Mouse (Mus musculus) C2C12 (cell line): ENCODE results near the gene Smpd3.

ENCODE experiments used
- CEBPB ChIP-seq: IDR thresholded peaks from one replicate; pipeline ENCODE4 v1.6.1; 2011; ENCODE audit warnings: low read depth, mild to moderate bottlenecking, control low read depth, moderate library complexity
- CTCF ChIP-seq: IDR thresholded peaks from one replicate; pipeline ENCODE4 v1.5.1; 2011; ENCODE audit not compliant: control insufficient read depth, insufficient read depth, insufficient read length
- MYOG ChIP-seq: IDR thresholded peaks from one replicate; pipeline ENCODE4 v1.6.1; 2011; ENCODE audit not compliant: control insufficient read depth, insufficient read length; ENCODE audit errors: extremely low read depth

DNA sequence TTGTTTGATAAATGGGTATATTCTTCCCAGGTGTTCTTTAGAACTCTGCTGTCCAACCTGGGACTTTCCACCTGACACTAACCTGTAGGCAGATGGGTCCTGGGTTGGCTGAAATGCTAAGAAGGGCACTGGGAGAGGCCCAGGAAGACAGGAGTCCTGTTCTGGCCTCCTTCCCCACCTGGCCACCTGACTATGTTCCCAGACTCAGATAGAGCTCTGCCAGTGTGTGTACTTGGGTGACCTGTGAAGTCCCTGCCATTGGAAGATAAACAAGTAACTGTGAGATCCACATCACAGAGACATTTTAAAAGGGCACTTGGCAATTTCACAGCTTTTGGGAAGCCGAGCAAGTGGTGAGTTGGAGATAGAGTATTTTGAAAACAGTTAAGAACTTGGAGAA, 31.7 kb downstream of the Smpd3 start:
- TF ChIP-seq CTCF (no peak), CEBPB (no peak), MYOG (no peak)
